ENCODE assay signal across 8 mouse cellular contexts in genomic region chr16:43979010-43979327, GRCm38 (mm10). TPM values are rescaled to one million over a fixed set of nuclear protein-coding genes. Genes with fewer than 3 reads are reported as not detected.
DNase-seq lines count a peak whose midpoint lies in the region; ATAC-seq and TF ChIP-seq lines count a peak whose summit lies in the region.

No protein-coding gene starts in this region.

- H3K36me3 ChIP-seq in heart, embryonic 10.5 days = no peaks in the 10 kb centered on the region
- no peaks in the 10 kb centered on the region for H3K36me3 ChIP-seq in E14TG2a.4 (ENCODE audit: insufficient read depth, low read length)
- no peaks in the 10 kb centered on the region for H3K36me3 ChIP-seq in forebrain, embryonic 14.5 days (ENCODE audit: control insufficient read depth, insufficient read depth, low read length)
- H3K36me3 ChIP-seq in liver, embryonic 14.5 days (replicated peaks; ENCODE audit: control insufficient read depth, insufficient read depth, low read depth) = no peaks in the 10 kb centered on the region

- H3K4me1 ChIP-seq in heart, embryonic 10.5 days = peaks cover 12% of the 10 kb centered on the region
- peaks cover 12% of the 10 kb centered on the region for H3K4me1 ChIP-seq in E14TG2a.4 (replicated peaks; ENCODE audit: low read depth, low read length)
- H3K4me1 ChIP-seq in forebrain, embryonic 14.5 days (ENCODE audit: control insufficient read depth, insufficient read depth, low read length) = peaks cover 3% of the 10 kb centered on the region; the same call in 1 of the 2 replicates
- no peaks in the 10 kb centered on the region for H3K4me1 ChIP-seq in liver, embryonic 14.5 days (replicated peaks; ENCODE audit: control insufficient read depth in 2 of 2, insufficient read depth in 2 of 2, low read length in 1 of 2)

- no peak for ATAC-seq in forebrain, embryonic 14.5 days
- ATAC-seq in liver, embryonic 14.5 days (ENCODE audit: insufficient read depth) = no peak

- peak overlapping the region; percentile 66 for H3K9ac ChIP-seq in forebrain, embryonic 14.5 days (ENCODE audit: low read length)
- H3K9ac ChIP-seq in liver, embryonic 14.5 days (replicated peaks) = no peak overlapping the region

- no peak for TF ChIP-seq EP300 in liver, embryonic 14.5 days (IDR thresholded peaks at IDR 0.05; ENCODE audit: low read depth)

- H3K4me2 ChIP-seq in forebrain, embryonic 14.5 days (ENCODE audit: low read length) = peak overlapping the region; percentile 99
- peak overlapping the region; percentile 86 for H3K4me2 ChIP-seq in liver, embryonic 14.5 days (ENCODE audit: low read depth)

- WGBS in heart, embryonic 10.5 days = 16% methylated on average over 7 of the region's 7 CpGs
- 18% methylated on average over 7 of the region's 7 CpGs for WGBS in forebrain, embryonic 14.5 days
- 31% methylated on average over 7 of the region's 7 CpGs for WGBS in liver, embryonic 14.5 days (ENCODE audit: insufficient replicate concordance)

- H3K27me3 ChIP-seq in heart, embryonic 10.5 days (ENCODE audit: insufficient read depth, poor library complexity, severe bottlenecking) = peaks cover 46% of the 10 kb centered on the region
- H3K27me3 ChIP-seq in E14TG2a.4 (ENCODE audit: insufficient read depth, low read length) = peaks cover 52% of the 10 kb centered on the region
- H3K27me3 ChIP-seq in forebrain, embryonic 14.5 days (replicated peaks; ENCODE audit: control insufficient read depth, insufficient read depth, low read length) = no peaks in the 10 kb centered on the region
- H3K27me3 ChIP-seq in liver, embryonic 14.5 days (ENCODE audit: control insufficient read depth, insufficient read depth, low read length) = peaks cover 12% of the 10 kb centered on the region

- H3K9me3 ChIP-seq in heart, embryonic 10.5 days = no peaks in the 10 kb centered on the region
- no peaks in the 10 kb centered on the region for H3K9me3 ChIP-seq in E14TG2a.4 (ENCODE audit: low read length)
- H3K9me3 ChIP-seq in forebrain, embryonic 14.5 days (replicated peaks; ENCODE audit: control insufficient read depth, low read length) = no peaks in the 10 kb centered on the region
- no peaks in the 10 kb centered on the region for H3K9me3 ChIP-seq in liver, embryonic 14.5 days (ENCODE audit: control insufficient read depth, low read length)

- no peak for DNase-seq in heart, embryonic 10.5 days (ENCODE audit: low spot score)
- DNase-seq in heart, adult 9 months (ENCODE audit: low spot score in 2 of 2) = no peak
- DNase-seq in forebrain, embryonic 14.5 days (ENCODE audit: low spot score) = peak; percentile 24
- DNase-seq in liver, embryonic 14.5 days (ENCODE audit: low read depth in 3 of 3, low spot score in 3 of 3) = no peak
- DNase-seq in right cerebral cortex, postnatal 36 days (ENCODE audit: low spot score in 2 of 2) = no peak
- DNase-seq in cerebellum, postnatal 14 days = no peak
- no peak for DNase-seq in ovary, postnatal 14 days (ENCODE audit: low spot score)

- peak overlapping the region; percentile 84 for H3K4me3 ChIP-seq in heart, embryonic 10.5 days
- H3K4me3 ChIP-seq in E14TG2a.4 (replicated peaks; ENCODE audit: low read length) = peak overlapping the region; percentile 90
- peak overlapping the region; percentile 70 for H3K4me3 ChIP-seq in forebrain, embryonic 14.5 days (ENCODE audit: low read depth, low read length)
- H3K4me3 ChIP-seq in liver, embryonic 14.5 days (ENCODE audit: insufficient read depth in 1 of 2, low read depth in 2 of 2, low read length in 2 of 2) = peak overlapping the region; percentile 54 to 72

- peak overlapping the region; percentile 85 for H3K27ac ChIP-seq in heart, embryonic 10.5 days
- H3K27ac ChIP-seq in forebrain, embryonic 14.5 days (ENCODE audit: low read depth, low read length) = no peak overlapping the region
- no peak overlapping the region for H3K27ac ChIP-seq in liver, embryonic 14.5 days

- no peak for TF ChIP-seq CTCF in E14TG2a.4 (conservative IDR thresholded peaks at IDR 0.05; ENCODE audit: low read length)
- TF ChIP-seq CTCF in liver, embryonic 14.5 days (IDR thresholded peaks at IDR 0.05; ENCODE audit: low read depth) = no peak

RNA-seq across cellular contexts. Expression of gene Zdhhc23, which starts 0.6 kb away (rescaled TPM):
- polyA plus RNA-seq in heart, embryonic 10.5 days (2016; fragmentation: Nextera tagmentation; extraction: Ambion mirVana) = 1.2 TPM in 2 replicates
- polyA plus RNA-seq in forebrain, embryonic 14.5 days (2014; fragmentation: Nextera tagmentation; extraction: Ambion mirVana) = 1.3 and 2.4 TPM in 2 replicates
- 0.22 and 0.25 TPM in 2 replicates for polyA plus RNA-seq in liver, embryonic 14.5 days (2012; rRNA removed)
- 0.16 and 0.20 TPM in 2 replicates for polyA plus RNA-seq in liver, embryonic 14.5 days (2014; fragmentation: Nextera tagmentation; extraction: Ambion mirVana)

RNA-seq across cellular contexts. Expression of gene Qtrt2, which starts 52.4 kb away (rescaled TPM):
- polyA plus RNA-seq in heart, embryonic 10.5 days (2016; fragmentation: Nextera tagmentation; extraction: Ambion mirVana) = 16.9 and 22.3 TPM in 2 replicates
- polyA plus RNA-seq in forebrain, embryonic 14.5 days (2014; fragmentation: Nextera tagmentation; extraction: Ambion mirVana) = 27.7 and 32.7 TPM in 2 replicates
- polyA plus RNA-seq in liver, embryonic 14.5 days (2012; rRNA removed) = 9.2 and 10.4 TPM in 2 replicates
- polyA plus RNA-seq in liver, embryonic 14.5 days (2014; fragmentation: Nextera tagmentation; extraction: Ambion mirVana) = 7.2 and 8.4 TPM in 2 replicates
